ENCODE assay signal across 31 mouse cellular contexts in the genomic region with DNA sequence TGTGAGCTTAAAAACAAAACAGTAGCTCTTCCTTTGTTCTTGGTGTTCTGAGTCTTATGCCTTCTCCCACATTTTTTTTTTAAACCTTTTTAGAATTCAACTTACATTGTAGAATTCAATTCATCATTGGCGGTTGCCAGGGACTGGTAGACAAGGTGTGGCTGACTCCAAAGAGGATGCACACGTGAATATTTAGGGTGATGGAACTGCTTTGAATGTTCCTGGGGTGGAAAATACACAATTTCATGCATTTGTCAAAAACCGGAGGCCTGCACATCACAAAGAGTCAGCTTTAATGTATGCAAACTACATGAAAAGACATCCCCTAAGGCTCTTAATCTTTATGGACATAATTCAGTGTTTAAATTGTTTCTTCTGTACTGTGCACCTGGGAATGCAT. TPM values are rescaled to one million over a fixed set of nuclear protein-coding genes. Genes with fewer than 3 reads are reported as not detected.
A peak's percentile ranks its signal among the peaks of the same experiment; 100 is the strongest.
DNase-seq lines count a peak whose midpoint lies in the region; ATAC-seq and TF ChIP-seq lines count a peak whose summit lies in the region.
"Had no signal": no experiment of that assay in that cellular context is flagged by ENCODE, and none has a peak within 500 bp of the region (broad histone marks: within the 10 kb centered on the region; RNA-seq: fewer than 3 reads in every experiment).

No protein-coding gene starts in this region.

- WGBS in neural tube, embryonic 12.5 days, result 38% methylated on average over 3 of the region's 3 CpGs
- WGBS in midbrain, embryonic 14.5 days, result 17% methylated on average over 3 of the region's 3 CpGs
- WGBS in heart, embryonic 10.5 days, result 83% methylated on average over 3 of the region's 3 CpGs

- peaks cover 41% of the 10 kb centered on the region for H3K27me3 ChIP-seq in neural tube, embryonic 12.5 days (replicated peaks)
- H3K27me3 ChIP-seq in midbrain, embryonic 14.5 days (ENCODE audit: control insufficient read depth, insufficient read depth, low read length), result peaks cover 2% of the 10 kb centered on the region
- peaks cover 32% of the 10 kb centered on the region for H3K27me3 ChIP-seq in heart, embryonic 10.5 days (ENCODE audit: insufficient read depth, poor library complexity, severe bottlenecking)

- H3K4me3 ChIP-seq in gastrocnemius, adult 2 months, result peak overlapping the region; percentile 78
- no peak overlapping the region for H3K4me3 ChIP-seq in neural tube, embryonic 12.5 days
- H3K4me3 ChIP-seq in midbrain, embryonic 14.5 days (replicated peaks; ENCODE audit: low read depth, low read length), result no peak overlapping the region
- no peak overlapping the region for H3K4me3 ChIP-seq in heart, embryonic 10.5 days
- H3K4me3 ChIP-seq: embryonic facial prominence, embryonic 12.5 days; heart, embryonic 15.5 days; intestine, embryonic 15.5 days; limb, embryonic 10.5 days; limb, embryonic 15.5 days; liver, embryonic 13.5 days; megakaryocyte, embryonic 14.5 days had no signal

- intact Hi-C loops in gastrocnemius, adult 2 months (cut with DNase I), result loop anchor here (5.0 kb wide), 1 partner anchor 34 kb away; no protein-coding TSS in a partner anchor

- H3K4me1 ChIP-seq in neural tube, embryonic 12.5 days, result peaks cover 20% of the 10 kb centered on the region
- H3K4me1 ChIP-seq in midbrain, embryonic 14.5 days (ENCODE audit: control insufficient read depth, insufficient read depth, low read length), result peaks cover 24% of the 10 kb centered on the region; the same call in 1 of the 2 replicates
- peaks cover 57% of the 10 kb centered on the region for H3K4me1 ChIP-seq in heart, embryonic 10.5 days
- H3K4me1 ChIP-seq: megakaryocyte, embryonic 14.5 days had no signal

- DNase-seq in gastrocnemius, adult 2 months, result no peak
- no peak for DNase-seq in gastrocnemius, adult 8-10 months (ENCODE audit: low spot score in 2 of 2)
- no peak for DNase-seq in neural tube, embryonic 10.5 days (ENCODE audit: extremely low spot score, low spot score)
- peak; percentile 67 for DNase-seq in midbrain, embryonic 14.5 days
- DNase-seq in heart, embryonic 10.5 days (ENCODE audit: low spot score), result no peak
- DNase-seq: adrenal gland, postnatal 25 days; cerebellum, adult 18-20 months; cerebellum, postnatal 25 days; embryo, embryonic 11 days; gastrocnemius, postnatal 14 days; kidney, adult 8-10 months; kidney, postnatal 10 days; layer of hippocampus, adult 9-11 months; liver, embryonic 13.5 days; lung, adult 18-20 months; lung, postnatal 4 days; retina, postnatal 1 day; right cerebral cortex, postnatal 14 days had no signal

- H3K27ac ChIP-seq in gastrocnemius, adult 2 months, result peak overlapping the region; percentile 99
- H3K27ac ChIP-seq in neural tube, embryonic 12.5 days, result 0 out of 2 replicates have a peak overlapping the region, but pooled peaks have one; percentile 0
- H3K27ac ChIP-seq in midbrain, embryonic 14.5 days (replicated peaks; ENCODE audit: low read depth, low read length), result peak overlapping the region; percentile 65
- H3K27ac ChIP-seq in heart, embryonic 10.5 days, result no peak overlapping the region
- H3K27ac ChIP-seq: embryonic facial prominence, embryonic 12.5 days; heart, embryonic 15.5 days; intestine, embryonic 15.5 days; limb, embryonic 10.5 days; limb, embryonic 15.5 days; liver, embryonic 13.5 days had no signal

- H3K9me3 ChIP-seq in neural tube, embryonic 12.5 days, result no peaks in the 10 kb centered on the region
- no peaks in the 10 kb centered on the region for H3K9me3 ChIP-seq in midbrain, embryonic 14.5 days (ENCODE audit: control insufficient read depth, low read length)
- no peaks in the 10 kb centered on the region for H3K9me3 ChIP-seq in heart, embryonic 10.5 days
- H3K9me3 ChIP-seq: embryonic facial prominence, embryonic 12.5 days; heart, embryonic 15.5 days; intestine, embryonic 15.5 days; limb, embryonic 10.5 days; limb, embryonic 15.5 days; liver, embryonic 13.5 days; megakaryocyte, embryonic 14.5 days had no signal

- no peak overlapping the region for H3K9ac ChIP-seq in neural tube, embryonic 12.5 days
- H3K9ac ChIP-seq in midbrain, embryonic 14.5 days (replicated peaks; ENCODE audit: low read length), result no peak overlapping the region
- H3K9ac ChIP-seq: embryonic facial prominence, embryonic 12.5 days; heart, embryonic 15.5 days; intestine, embryonic 15.5 days; limb, embryonic 15.5 days; liver, embryonic 13.5 days had no signal

- no peak for TF ChIP-seq CTCF in gastrocnemius, adult 2 months (IDR thresholded peaks at IDR 0.05)

- no peak overlapping the region for H3K4me2 ChIP-seq in neural tube, embryonic 12.5 days (replicated peaks)
- H3K4me2 ChIP-seq in midbrain, embryonic 14.5 days (ENCODE audit: low read length), result no peak overlapping the region
- H3K4me2 ChIP-seq: embryonic facial prominence, embryonic 12.5 days; heart, embryonic 15.5 days; intestine, embryonic 15.5 days; limb, embryonic 15.5 days; liver, embryonic 13.5 days had no signal

- ATAC-seq in neural tube, embryonic 12.5 days (ENCODE audit: low FRiP score, low read depth), result no peak
- peak; percentile 43; the same call in 1 of the 2 replicates for ATAC-seq in midbrain, embryonic 14.5 days (ENCODE audit: low FRiP score, low TSS enrichment)
- no peak for ATAC-seq in frontal cortex, adult (ENCODE audit: low TSS enrichment)
- ATAC-seq: CD4-positive, CD25-positive, alpha-beta regulatory T cell, adult 4 months; forebrain, embryonic 14.5 days; hindbrain, embryonic 16.5 days; intestine, embryonic 15.5 days; lung, postnatal 0 days had no signal

- H3K36me3 ChIP-seq in neural tube, embryonic 12.5 days, result no peaks in the 10 kb centered on the region
- no peaks in the 10 kb centered on the region for H3K36me3 ChIP-seq in midbrain, embryonic 14.5 days (ENCODE audit: control insufficient read depth, insufficient read depth, low read length)
- no peaks in the 10 kb centered on the region for H3K36me3 ChIP-seq in heart, embryonic 10.5 days
- H3K36me3 ChIP-seq: embryonic facial prominence, embryonic 12.5 days; heart, embryonic 15.5 days; intestine, embryonic 15.5 days; limb, embryonic 10.5 days; limb, embryonic 15.5 days; liver, embryonic 13.5 days had no signal

RNA-seq across cellular contexts. Expression of gene Speg, which starts 1.8 kb away (rescaled TPM):
- 100 to 1,000 TPM; 268 to 311 TPM for total RNA-seq in gastrocnemius, adult 2 months (2021)
- 100 to 1,000 TPM; 283 to 320 (median 317) TPM for total RNA-seq in gastrocnemius, adult 8-10 months (2022)
- polyA plus RNA-seq in neural tube, embryonic 12.5 days (2016; fragmentation: Nextera tagmentation; extraction: Ambion mirVana), result 15.8 and 17.1 TPM in 2 replicates
- polyA plus RNA-seq in midbrain, embryonic 14.5 days (2014; fragmentation: Nextera tagmentation; extraction: Ambion mirVana), result 15.6 and 19.4 TPM in 2 replicates
- 77.9 and 80.0 TPM in 2 replicates for polyA plus RNA-seq in heart, embryonic 10.5 days (2016; fragmentation: Nextera tagmentation; extraction: Ambion mirVana)

RNA-seq across cellular contexts. Expression of gene Des, which starts 13.1 kb away (rescaled TPM):
- 1,000 to 10,000 TPM; 2,035 to 2,198 TPM for total RNA-seq in gastrocnemius, adult 2 months (2021)
- 1,000 to 10,000 TPM; 2,187 to 2,605 (median 2,481) TPM for total RNA-seq in gastrocnemius, adult 8-10 months (2022)
- 9.3 and 12.7 TPM in 2 replicates for polyA plus RNA-seq in neural tube, embryonic 12.5 days (2016; fragmentation: Nextera tagmentation; extraction: Ambion mirVana)
- polyA plus RNA-seq in midbrain, embryonic 14.5 days (2014; fragmentation: Nextera tagmentation; extraction: Ambion mirVana), result 0.32 and 1.4 TPM in 2 replicates
- polyA plus RNA-seq in heart, embryonic 10.5 days (2016; fragmentation: Nextera tagmentation; extraction: Ambion mirVana), result 341 and 642 TPM in 2 replicates
- total RNA-seq: granulocyte monocyte progenitor cell, adult 5-6 weeks had no signal
- polyA plus RNA-seq: CD4-positive, CD25-positive, alpha-beta regulatory T cell, adult 4 months had no signal

RNA-seq across cellular contexts. Expression of gene Dnpep, which starts 55.5 kb away (rescaled TPM):
- 10 to 100 TPM; 40.9 to 49.6 TPM for total RNA-seq in gastrocnemius, adult 2 months (2021)
- total RNA-seq in gastrocnemius, adult 8-10 months (2022), result 10 to 100 TPM; 38.7 to 46.5 (median 44.1) TPM
- 193 and 201 TPM in 2 replicates for polyA plus RNA-seq in neural tube, embryonic 12.5 days (2016; fragmentation: Nextera tagmentation; extraction: Ambion mirVana)
- polyA plus RNA-seq in midbrain, embryonic 14.5 days (2014; fragmentation: Nextera tagmentation; extraction: Ambion mirVana), result 146 and 152 TPM in 2 replicates
- polyA plus RNA-seq in heart, embryonic 10.5 days (2016; fragmentation: Nextera tagmentation; extraction: Ambion mirVana), result 142 and 144 TPM in 2 replicates

Comparison
In these comparisons a context has a peak if more than half of its experiments do, and no peak if none do; other contexts are left out.
1. RNA of gene Des, which starts 13.1 kb away (polyA plus RNA-seq): 341 to 642 TPM in heart, embryonic 10.5 days; 9.3 to 12.7 TPM in neural tube, embryonic 12.5 days and 0.32 to 1.4 TPM in midbrain, embryonic 14.5 days; every median in the first group is over 10 times any median in the second.